Mouse (Mus musculus) lung, postnatal 0 days (tissue): ENCODE results near the gene Wls.

Source experiments
- CTCF ChIP-seq: IDR thresholded peaks from 2 replicates; pipeline ENCODE4 v1.5.1; 2016; ENCODE audit warnings: antibody characterized with exemption, mild to moderate bottlenecking
- EP300 ChIP-seq: IDR thresholded peaks from 2 replicates; pipeline ENCODE4 v1.6.1; 2016; ENCODE audit warnings: antibody characterized with exemption, mild to moderate bottlenecking, control low read depth

- TF ChIP-seq CTCF (no peak), EP300 (no peak)
These were observed 2.0 kb downstream of the Wls start for GRCm38 (mm10) chr3:159841458-159841857.
